Mouse (Mus musculus): Measurements from ENCODE around the gene Idh3a. TPM values are rescaled to one million over a fixed set of nuclear protein-coding genes. Genes with fewer than 3 reads are reported as not detected.
"Not testable (repeated sequence)": the region's sequence is repeated elsewhere in the genome, so short reads cannot be mapped to it uniquely, and the experiment has no call there.

The Idh3a gene
- polyA plus RNA-seq, 1 experiment, result 13.8 TPM

- H3K27ac ChIP-seq (ENCODE audit: control insufficient read depth, insufficient read depth, low read depth, low read length), result no peak overlapping the region
- H3K4me3 ChIP-seq (ENCODE audit: control insufficient read depth, low read depth, low read length), result no peak overlapping the region
- peaks cover 6% of the 10 kb centered on the region for H3K4me1 ChIP-seq (ENCODE audit: control insufficient read depth, insufficient read depth, low read length)
- TF ChIP-seq POLR2A (IDR thresholded peaks at IDR 0.05; ENCODE audit: control insufficient read depth, low read depth, low read length) (no peak), CTCF (IDR thresholded peaks at IDR 0.05; ENCODE audit: control insufficient read depth, insufficient read depth, insufficient replicate concordance, low read depth, low read length) (no peak)
- H3K27me3 ChIP-seq (ENCODE audit: control insufficient read depth, insufficient read depth, low read length), result no peaks in the 10 kb centered on the region
- no peaks in the 10 kb centered on the region for H3K36me3 ChIP-seq (ENCODE audit: control insufficient read depth, insufficient read depth, low read length)
Measured at GRCm38 (mm10) chr9:54587863-54588262, 1.7 kb downstream of the Idh3a start.

DNA sequence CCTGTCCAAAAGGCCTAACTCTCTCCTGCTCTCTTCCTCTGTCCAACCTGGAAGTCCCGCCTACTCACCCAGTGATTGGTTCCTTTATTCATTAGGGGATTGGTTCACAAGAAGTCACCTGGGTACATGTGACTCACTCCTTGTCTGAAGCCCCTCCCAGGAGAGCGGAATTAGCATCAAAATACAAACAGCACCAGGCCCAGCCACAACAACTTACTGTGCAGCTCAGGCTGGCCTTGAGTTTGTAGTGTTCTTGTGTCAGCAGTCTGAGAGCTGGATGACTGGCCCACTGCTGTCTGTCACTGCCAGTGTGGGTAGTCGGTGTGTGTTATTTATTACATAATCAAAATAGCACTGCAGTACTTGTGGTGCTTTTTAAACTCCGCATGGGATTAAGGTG lies 7.5 kb downstream of the Idh3a start:
- H3K36me3 ChIP-seq (ENCODE audit: control insufficient read depth, insufficient read depth, low read length); H3K27me3 ChIP-seq (ENCODE audit: control insufficient read depth, insufficient read depth, low read length); H3K4me1 ChIP-seq (ENCODE audit: control insufficient read depth, insufficient read depth, low read length); H3K4me3 ChIP-seq (ENCODE audit: control insufficient read depth, low read depth, low read length); H3K27ac ChIP-seq (ENCODE audit: control insufficient read depth, insufficient read depth, low read depth, low read length): not testable (repeated sequence)

- Histone ChIP-seq H3K27me3 (ENCODE audit: control insufficient read depth, insufficient read depth, low read length) (no peaks in the 10 kb centered on the region), H3K36me3 (ENCODE audit: control insufficient read depth, insufficient read depth, low read length) (peaks cover 6% of the 10 kb centered on the region), H3K4me1 (ENCODE audit: control insufficient read depth, insufficient read depth, low read length) (no peaks in the 10 kb centered on the region), H3K27ac (ENCODE audit: control insufficient read depth, insufficient read depth, low read depth, low read length) (no peak overlapping the region), H3K4me3 (ENCODE audit: control insufficient read depth, low read depth, low read length) (no peak overlapping the region)
- no peak for TF ChIP-seq POLR2A (IDR thresholded peaks at IDR 0.05; ENCODE audit: control insufficient read depth, low read depth, low read length)
- TF ChIP-seq CTCF (IDR thresholded peaks at IDR 0.05; ENCODE audit: control insufficient read depth, insufficient read depth, insufficient replicate concordance, low read depth, low read length), result no peak
Measured at GRCm38 (mm10) chr9:54596752-54597465, 10.8 kb downstream of the Idh3a start.

GRCm38 (mm10) chr9:54602386-54602785 lies 16.3 kb downstream of the Idh3a start:
- Histone ChIP-seq H3K4me1 (ENCODE audit: control insufficient read depth, insufficient read depth, low read length) (no peaks in the 10 kb centered on the region), H3K36me3 (ENCODE audit: control insufficient read depth, insufficient read depth, low read length) (peaks cover 6% of the 10 kb centered on the region), H3K27ac (ENCODE audit: control insufficient read depth, insufficient read depth, low read depth, low read length) (no peak overlapping the region), H3K4me3 (ENCODE audit: control insufficient read depth, low read depth, low read length) (no peak overlapping the region), H3K27me3 (ENCODE audit: control insufficient read depth, insufficient read depth, low read length) (no peaks in the 10 kb centered on the region)
- TF ChIP-seq POLR2A (IDR thresholded peaks at IDR 0.05; ENCODE audit: control insufficient read depth, low read depth, low read length), result no peak
- TF ChIP-seq CTCF (IDR thresholded peaks at IDR 0.05; ENCODE audit: control insufficient read depth, insufficient read depth, insufficient replicate concordance, low read depth, low read length), result no peak

GRCm38 (mm10) chr9:54602916-54603315 lies 16.8 kb downstream of the Idh3a start:
- TF ChIP-seq POLR2A (IDR thresholded peaks at IDR 0.05; ENCODE audit: control insufficient read depth, low read depth, low read length) (no peak), CTCF (IDR thresholded peaks at IDR 0.05; ENCODE audit: control insufficient read depth, insufficient read depth, insufficient replicate concordance, low read depth, low read length) (no peak)
- H3K4me1 ChIP-seq (ENCODE audit: control insufficient read depth, insufficient read depth, low read length), result no peaks in the 10 kb centered on the region
- H3K36me3 ChIP-seq (ENCODE audit: control insufficient read depth, insufficient read depth, low read length), result peaks cover 6% of the 10 kb centered on the region
- no peaks in the 10 kb centered on the region for H3K27me3 ChIP-seq (ENCODE audit: control insufficient read depth, insufficient read depth, low read length)
- no peak overlapping the region for H3K4me3 ChIP-seq (ENCODE audit: control insufficient read depth, low read depth, low read length)
- H3K27ac ChIP-seq (ENCODE audit: control insufficient read depth, insufficient read depth, low read depth, low read length), result no peak overlapping the region

DNA sequence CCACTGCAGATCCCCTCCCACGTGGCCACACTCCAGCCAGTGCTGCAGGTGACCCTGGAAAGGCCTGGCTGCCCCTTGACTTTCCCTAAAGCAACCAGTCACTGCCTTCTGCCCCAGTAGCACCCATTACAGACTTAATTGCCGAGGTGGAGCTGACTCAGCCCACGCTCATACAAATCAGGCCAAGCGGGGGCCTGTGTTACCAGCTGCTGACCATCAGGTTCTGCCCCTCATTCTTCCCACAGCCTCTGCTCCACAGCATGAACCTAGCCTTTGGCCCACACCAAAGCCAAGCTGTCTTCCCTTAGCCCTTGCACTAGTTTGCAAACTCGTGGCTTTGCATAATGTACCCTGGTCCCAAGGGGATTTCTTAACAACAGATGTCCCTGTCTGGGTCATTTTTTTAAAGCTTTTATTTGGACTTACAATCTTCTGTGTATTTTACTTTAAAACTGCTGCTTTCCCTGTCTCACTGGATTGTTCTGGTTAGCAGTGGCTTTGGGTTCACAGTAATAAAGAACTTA lies 18.1 kb downstream of the Idh3a start:
- peaks cover 6% of the 10 kb centered on the region for H3K36me3 ChIP-seq (ENCODE audit: control insufficient read depth, insufficient read depth, low read length)
- H3K4me1 ChIP-seq (ENCODE audit: control insufficient read depth, insufficient read depth, low read length), result peaks cover 5% of the 10 kb centered on the region; the same call in 1 of the 2 replicates
- H3K27me3 ChIP-seq (ENCODE audit: control insufficient read depth, insufficient read depth, low read length), result no peaks in the 10 kb centered on the region
- no peak for TF ChIP-seq CTCF (IDR thresholded peaks at IDR 0.05; ENCODE audit: control insufficient read depth, insufficient read depth, insufficient replicate concordance, low read depth, low read length)
- TF ChIP-seq POLR2A (IDR thresholded peaks at IDR 0.05; ENCODE audit: control insufficient read depth, low read depth, low read length), result no peak
- no peak overlapping the region for H3K4me3 ChIP-seq (ENCODE audit: control insufficient read depth, low read depth, low read length)
- no peak overlapping the region for H3K27ac ChIP-seq (ENCODE audit: control insufficient read depth, insufficient read depth, low read depth, low read length)

GRCm38 (mm10) chr9:54604886-54605285 lies 18.8 kb downstream of the Idh3a start:
- peak; percentile 5; the same call in 1 of the 2 replicates for TF ChIP-seq CTCF (IDR thresholded peaks at IDR 0.05; ENCODE audit: control insufficient read depth, insufficient read depth, insufficient replicate concordance, low read depth, low read length)
- no peak for TF ChIP-seq POLR2A (IDR thresholded peaks at IDR 0.05; ENCODE audit: control insufficient read depth, low read depth, low read length)
- Histone ChIP-seq H3K4me3 (ENCODE audit: control insufficient read depth, low read depth, low read length) (no peak overlapping the region), H3K36me3 (ENCODE audit: control insufficient read depth, insufficient read depth, low read length) (peaks cover 4% of the 10 kb centered on the region), H3K4me1 (ENCODE audit: control insufficient read depth, insufficient read depth, low read length) (peaks cover 9% of the 10 kb centered on the region), H3K27me3 (ENCODE audit: control insufficient read depth, insufficient read depth, low read length) (no peaks in the 10 kb centered on the region), H3K27ac (ENCODE audit: control insufficient read depth, insufficient read depth, low read depth, low read length) (no peak overlapping the region)

Measured in testis, adult 2 months (tissue).